Mouse (Mus musculus) liver, embryonic 16.5 days (tissue): ENCODE results near the gene Ankdd1a. TPM values are rescaled to one million over a fixed set of nuclear protein-coding genes. Genes with fewer than 3 reads are reported as not detected.

Source experiments
- ATAC-seq: fragments of 200-750 bp; cut with Nextera tagmentation; 2 replicates; pipeline ENCODE4 v1.8.0; 2017; ENCODE audit warnings: low read depth, mild to moderate bottlenecking, moderate number of reproducible peaks, moderate library complexity
- H3K27ac ChIP-seq: fragments of 300-500 bp; sonication (generic); 2 replicates; pipeline ENCODE4 v1.5.1; 2014; ENCODE audit warnings: mild to moderate bottlenecking, low read length
- H3K27me3 ChIP-seq: fragments of 300-500 bp; sonication (generic); 2 replicates; pipeline ENCODE4 v1.6.1; 2014; ENCODE audit warnings: low read depth, low read length, mixed read lengths; ENCODE audit not compliant: control insufficient read depth, insufficient read depth
- H3K36me3 ChIP-seq: fragments of 300-500 bp; sonication (generic); 2 replicates; pipeline ENCODE4 v1.6.1; 2014; ENCODE audit warnings: mild to moderate bottlenecking; ENCODE audit not compliant: control insufficient read depth, insufficient read depth
- H3K4me1 ChIP-seq: fragments of 300-500 bp; sonication (generic); 2 replicates; pipeline ENCODE4 v1.6.1; 2014; ENCODE audit warnings: low read depth, low read length, mixed read lengths; ENCODE audit not compliant: control insufficient read depth
- H3K4me2 ChIP-seq: fragments of 300-500 bp; sonication (generic); 2 replicates; pipeline ENCODE4 v1.6.1; 2014; ENCODE audit warnings: low read depth, low read length, mixed read lengths
- H3K4me3 ChIP-seq: fragments of 300-500 bp; sonication (generic); 2 replicates; pipeline ENCODE4 v1.5.1; 2014; ENCODE audit warnings: low read depth, mild to moderate bottlenecking, low read length
- H3K9ac ChIP-seq: fragments of 300-500 bp; sonication (generic); 2 replicates; pipeline ENCODE4 v1.6.1; 2014; ENCODE audit warnings: low read depth, low read length
- H3K9me3 ChIP-seq: fragments of 300-500 bp; sonication (generic); replicated peaks from 2 replicates; pipeline ENCODE4 v1.6.1; 2016; ENCODE audit warnings: low read length; ENCODE audit not compliant: control insufficient read depth
- WGBS: fragments of 180-500 bp; shearing (Covaris S2); extraction: QIAGEN DNeasy Blood & Tissue Kit; methylation state at CpG from one replicate; pipeline ENCODE4 v1.1.7; 2014; ENCODE audit not compliant: insufficient replicate concordance; 5-methylcytosine and 5-hydroxymethylcytosine counted together
- polyA plus RNA-seq: library from polyadenylated mRNA; unstranded; fragments of >200 nt; fragmentation: Nextera tagmentation; extraction: Ambion mirVana; gene quantifications from 2 replicates; pipeline ENCODE4 v1.2.1, GENCODE M21; 2015

The Ankdd1a gene
- polyA plus RNA-seq, 1 experiment from 2014 or later: 0.06 TPM

DNA sequence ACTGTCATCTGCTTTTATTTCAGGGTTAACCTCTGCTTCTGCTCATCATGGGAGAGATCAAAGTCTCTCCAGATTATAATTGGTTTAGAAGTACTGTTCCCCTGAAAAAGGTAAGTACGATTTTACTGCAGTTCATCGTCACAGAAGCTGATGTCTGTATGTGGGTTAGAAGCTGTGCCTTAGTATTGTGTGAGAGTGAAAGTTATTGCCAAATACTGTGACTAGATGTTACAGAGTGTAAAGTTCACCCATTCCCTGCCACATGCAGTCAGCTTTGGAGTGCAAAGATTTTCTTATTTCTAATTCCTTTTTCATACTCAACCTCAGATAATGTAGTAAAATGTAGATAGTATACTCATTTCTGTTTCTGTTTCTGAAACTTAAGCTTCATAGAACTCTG, 54.8 kb downstream of the Ankdd1a start:
- no peak overlapping the region for H3K4me2 ChIP-seq
- no peaks in the 10 kb centered on the region for H3K9me3 ChIP-seq
- H3K27ac ChIP-seq: no peak overlapping the region
- H3K4me1 ChIP-seq: peaks cover 25% of the 10 kb centered on the region
- no peak overlapping the region for H3K9ac ChIP-seq
- 0 out of 2 replicates have a peak, but pooled peaks have one; percentile 23 for ATAC-seq
- WGBS: 72% methylated on average over 2 of the region's 2 CpGs
- H3K36me3 ChIP-seq: peaks cover 3% of the 10 kb centered on the region; the same call in 1 of the 2 replicates
- no peak overlapping the region for H3K4me3 ChIP-seq
- no peaks in the 10 kb centered on the region for H3K27me3 ChIP-seq

DNA sequence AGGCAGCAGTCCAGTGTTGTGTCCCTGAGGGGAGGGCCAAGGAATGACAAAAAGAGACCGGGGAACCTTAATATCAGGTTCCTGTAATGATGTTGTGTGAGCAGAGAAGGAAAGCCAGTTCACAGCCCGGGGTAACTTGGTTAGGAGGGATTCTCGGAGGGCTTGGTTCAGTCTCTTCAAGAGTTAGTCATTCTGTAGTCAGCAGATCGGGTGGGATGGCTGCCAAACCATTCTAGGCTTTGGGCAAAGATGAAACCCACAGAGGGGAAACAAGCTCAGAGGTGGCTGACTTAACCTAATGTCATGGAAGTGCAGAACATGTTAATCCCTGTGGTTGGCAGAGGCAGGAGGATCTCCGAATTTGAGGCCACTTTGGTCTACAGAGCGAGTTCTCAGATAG, 55.8 kb downstream of the Ankdd1a start:
- H3K4me3 ChIP-seq: no peak overlapping the region
- no peaks in the 10 kb centered on the region for H3K27me3 ChIP-seq
- H3K27ac ChIP-seq: no peak overlapping the region
- ATAC-seq: no peak
- no peaks in the 10 kb centered on the region for H3K9me3 ChIP-seq
- peaks cover 3% of the 10 kb centered on the region; the same call in 1 of the 2 replicates for H3K36me3 ChIP-seq
- H3K4me2 ChIP-seq: no peak overlapping the region
- H3K4me1 ChIP-seq: peaks cover 25% of the 10 kb centered on the region
- WGBS: 66% methylated on average over 6 of the region's 6 CpGs
- no peak overlapping the region for H3K9ac ChIP-seq

DNA sequence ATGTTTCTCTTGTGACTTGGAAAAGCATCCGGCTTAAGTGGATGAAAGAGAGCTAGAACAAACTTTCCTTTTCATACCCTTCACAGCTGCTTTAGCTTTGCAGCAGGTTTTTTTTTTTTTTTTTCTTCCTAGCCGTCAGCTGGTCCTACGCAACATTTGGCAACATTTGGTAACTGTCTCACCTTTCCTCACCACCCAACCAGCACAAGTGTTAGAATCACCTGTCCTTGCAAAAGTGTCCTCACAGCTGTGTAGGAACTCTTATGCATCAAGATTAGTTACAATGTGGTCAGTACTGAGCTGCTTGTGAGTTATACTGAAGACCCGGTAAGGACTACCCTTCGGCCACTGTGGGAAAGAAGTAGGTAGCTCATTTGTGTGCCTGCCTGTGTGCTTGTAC, 57.4 kb downstream of the Ankdd1a start:
- Histone ChIP-seq H3K27ac (no peak overlapping the region), H3K4me1 (peaks cover 23% of the 10 kb centered on the region), H3K9me3 (no peaks in the 10 kb centered on the region), H3K9ac (no peak overlapping the region), H3K4me3 (no peak overlapping the region), H3K27me3 (no peaks in the 10 kb centered on the region), H3K4me2 (no peak overlapping the region), H3K36me3 (peaks cover 3% of the 10 kb centered on the region; the same call in 1 of the 2 replicates)
- no peak for ATAC-seq
- 86% methylated on average over 5 of the region's 5 CpGs for whole genome bisulfite sequencing

DNA sequence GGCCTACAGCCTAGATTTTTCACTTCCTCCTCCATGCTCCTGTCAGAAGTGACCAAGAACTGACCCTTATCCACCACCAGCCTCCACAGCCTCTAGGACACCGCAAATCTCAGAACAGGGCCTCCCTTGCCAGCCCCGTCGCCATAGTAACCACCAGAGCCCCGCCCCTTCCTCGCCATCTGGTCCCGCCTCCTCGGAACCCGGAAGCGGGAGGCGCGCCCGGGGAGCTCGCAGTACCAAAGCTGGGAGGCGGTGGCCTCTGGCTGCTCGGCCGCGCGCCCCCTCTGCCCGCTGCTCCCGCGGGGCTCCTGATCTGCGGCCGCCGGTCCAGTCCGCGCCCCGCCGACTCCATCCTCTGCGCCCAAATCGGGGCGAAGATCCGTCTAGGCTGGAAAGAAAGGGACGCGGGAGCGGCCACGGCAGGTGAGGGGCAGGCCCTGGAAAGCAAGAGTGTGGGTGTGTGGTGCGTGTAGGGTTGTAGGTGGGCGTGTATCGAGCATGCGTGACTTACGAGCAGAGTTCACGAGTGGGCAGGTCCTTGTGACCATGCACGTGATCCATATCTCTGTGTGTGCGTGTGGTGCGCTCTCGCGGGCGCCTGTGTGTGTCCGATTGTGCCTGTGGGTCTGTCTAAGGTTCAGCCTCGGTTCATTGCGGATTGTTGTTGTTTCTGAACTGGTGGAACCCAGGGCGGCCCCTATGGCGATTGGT, 59.1 kb downstream of the Ankdd1a start, which contains the start of gene Spg21:
Gene Spg21, plus strand, starts transcription at position 216 of the 711 bp plus-strand sequence.
- Histone ChIP-seq H3K4me3 (peak within 1 kb of the TSS; percentile 72), H3K36me3 (peaks cover 3% of the 10 kb centered on the region; the same call in 1 of the 2 replicates), H3K27ac (peak within 1 kb of the TSS; percentile 78), H3K9ac (peak within 1 kb of the TSS; percentile 70), H3K4me2 (peak within 1 kb of the TSS; percentile 75), H3K4me1 (peaks cover 23% of the 10 kb centered on the region), H3K9me3 (no peaks in the 10 kb centered on the region), H3K27me3 (no peaks in the 10 kb centered on the region)
- under 1% methylated on average over 53 of the region's 53 CpGs for WGBS
- ATAC-seq: peak; percentile 89

DNA sequence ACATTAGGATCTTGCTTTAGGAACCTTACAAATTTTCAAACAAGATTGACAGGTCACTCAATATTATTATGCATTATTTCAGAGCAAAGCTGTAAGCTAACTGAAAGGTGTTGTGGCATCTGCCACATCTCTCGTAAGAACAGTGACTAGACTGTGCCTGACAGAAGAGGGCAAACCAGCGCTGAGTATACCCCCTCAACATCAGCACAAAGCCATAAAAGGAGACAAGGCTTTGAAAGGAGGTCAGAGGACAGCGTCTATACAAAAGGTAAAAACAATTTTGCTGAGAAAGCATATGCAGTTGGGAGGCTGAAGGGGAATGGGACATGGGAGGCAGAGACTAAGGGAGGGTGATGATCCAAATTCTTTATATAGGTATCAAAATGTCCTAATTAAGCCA, 59.8 kb downstream of the Ankdd1a start:
- Histone ChIP-seq H3K4me1 (peaks cover 23% of the 10 kb centered on the region), H3K27ac (no peak overlapping the region), H3K9ac (no peak overlapping the region), H3K4me3 (no peak overlapping the region), H3K27me3 (no peaks in the 10 kb centered on the region), H3K9me3 (no peaks in the 10 kb centered on the region), H3K36me3 (no peaks in the 10 kb centered on the region), H3K4me2 (no peak overlapping the region; the same call in 1 of the 2 replicates)
- 58% methylated on average over 3 of the region's 3 CpGs for WGBS
- ATAC-seq: no peak

DNA sequence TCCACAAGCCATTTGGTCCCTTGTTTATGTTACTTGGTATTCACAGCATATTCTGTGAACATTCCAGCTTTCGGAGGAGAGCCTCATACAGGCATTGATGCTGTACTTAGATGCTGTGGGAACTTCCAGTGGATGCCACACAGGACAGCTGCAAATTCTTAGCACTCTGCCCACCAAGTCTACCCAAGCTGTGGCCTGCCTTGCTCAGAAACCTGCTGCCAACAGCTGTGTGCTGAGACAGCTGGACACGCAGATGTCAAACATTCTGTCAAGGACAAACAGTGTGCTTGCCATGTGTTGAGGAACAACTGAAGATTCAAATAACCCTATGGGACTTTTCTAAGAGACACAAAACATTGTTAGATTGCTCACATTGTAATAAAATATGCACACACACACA, 61.0 kb downstream of the Ankdd1a start:
- no peak overlapping the region for H3K4me3 ChIP-seq
- no peak overlapping the region for H3K4me2 ChIP-seq
- no peaks in the 10 kb centered on the region for H3K27me3 ChIP-seq
- H3K36me3 ChIP-seq: no peaks in the 10 kb centered on the region
- no peaks in the 10 kb centered on the region for H3K9me3 ChIP-seq
- H3K27ac ChIP-seq: no peak overlapping the region
- no peak for ATAC-seq
- peaks cover 20% of the 10 kb centered on the region for H3K4me1 ChIP-seq
- no peak overlapping the region for H3K9ac ChIP-seq
- WGBS: 77% methylated on average over 2 of the region's 2 CpGs

DNA sequence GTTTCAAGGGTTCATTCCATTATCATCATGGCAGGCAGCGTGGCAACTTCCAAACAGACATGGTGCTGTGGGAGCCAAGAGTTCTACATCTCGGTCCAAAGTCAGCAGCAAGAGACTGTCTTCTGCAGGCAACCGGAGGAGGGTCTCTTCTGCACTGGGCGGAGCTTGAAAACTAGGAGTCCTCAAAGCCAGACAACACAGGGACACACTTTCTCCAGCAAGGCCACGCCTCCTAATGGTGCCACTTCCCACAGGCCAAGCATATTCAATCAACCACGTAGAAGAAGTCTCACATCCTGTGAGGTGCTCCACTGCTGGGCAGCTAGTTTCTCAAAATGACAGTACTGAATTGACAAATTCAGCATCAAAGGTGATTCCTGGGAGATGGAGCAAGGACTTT, 72.0 kb downstream of the Ankdd1a start:
- no peak overlapping the region for H3K4me2 ChIP-seq
- 80% methylated on average over 6 of the region's 6 CpGs for WGBS
- H3K27me3 ChIP-seq: no peaks in the 10 kb centered on the region
- peaks cover 17% of the 10 kb centered on the region for H3K36me3 ChIP-seq
- no peak overlapping the region for H3K9ac ChIP-seq
- no peak for ATAC-seq
- no peak overlapping the region for H3K4me3 ChIP-seq
- no peaks in the 10 kb centered on the region for H3K9me3 ChIP-seq
- H3K27ac ChIP-seq: no peak overlapping the region
- no peaks in the 10 kb centered on the region for H3K4me1 ChIP-seq

DNA sequence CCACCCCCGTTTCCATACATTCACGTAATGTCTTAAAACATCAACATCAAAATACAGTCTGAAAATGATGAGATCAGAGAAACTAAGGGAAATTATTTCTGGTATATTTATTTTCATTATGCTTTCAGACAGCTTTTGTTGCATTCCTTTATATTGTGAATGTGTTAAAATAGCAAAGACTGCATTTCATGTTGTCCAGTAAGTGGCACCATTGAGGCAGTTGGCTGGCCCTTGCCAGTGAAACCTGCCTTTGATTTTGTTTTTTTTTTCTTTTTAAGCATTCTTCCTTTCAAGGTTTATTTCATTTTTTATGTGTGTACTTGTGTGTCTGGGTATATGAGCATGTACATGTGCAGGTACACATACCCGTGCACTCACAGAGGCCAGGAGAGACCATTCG, 75.3 kb downstream of the Ankdd1a start:
- peaks cover 19% of the 10 kb centered on the region for H3K36me3 ChIP-seq
- no peaks in the 10 kb centered on the region for H3K4me1 ChIP-seq
- no peak for ATAC-seq
- no peaks in the 10 kb centered on the region for H3K27me3 ChIP-seq
- H3K9ac ChIP-seq: no peak overlapping the region
- no peak overlapping the region for H3K27ac ChIP-seq
- no peak overlapping the region for H3K4me3 ChIP-seq
- 81% methylated on average over 4 of the region's 4 CpGs for WGBS
- no peaks in the 10 kb centered on the region for H3K9me3 ChIP-seq
- no peak overlapping the region for H3K4me2 ChIP-seq
